20 mouse cellular contexts compared by ENCODE assay signal in genomic region chr11:110534856-110535255, GRCm38 (mm10).
DNase-seq lines count a peak whose midpoint lies in the region; ATAC-seq and TF ChIP-seq lines count a peak whose summit lies in the region.
"Had no signal": no experiment of that assay in that cellular context is flagged by ENCODE, and none has a peak within 500 bp of the region (broad histone marks: within the 10 kb centered on the region; RNA-seq: fewer than 3 reads in every experiment).

No protein-coding gene starts in this region.

- no peak for TF ChIP-seq CTCF in layer of hippocampus, adult 2 months (conservative IDR thresholded peaks at IDR 0.05)

- H3K4me3 ChIP-seq in limb, embryonic 11.5 days (ENCODE audit: low read depth, low read length): no peak overlapping the region
- H3K4me3 ChIP-seq in limb, embryonic 10.5 days: no peak overlapping the region
- no peak overlapping the region for H3K4me3 ChIP-seq in embryonic facial prominence, embryonic 14.5 days (ENCODE audit: low read depth, low read length)
- no peak overlapping the region for H3K4me3 ChIP-seq in limb, embryonic 13.5 days
- H3K4me3 ChIP-seq in midbrain, embryonic 16.5 days (ENCODE audit: low read depth, low read length): no peak overlapping the region
- no peak overlapping the region for H3K4me3 ChIP-seq in layer of hippocampus, adult 2 months
- H3K4me3 ChIP-seq: forebrain, embryonic 15.5 days; heart, adult 2 months; heart, embryonic 15.5 days; hindbrain, embryonic 10.5 days had no signal

- no peak overlapping the region for H3K4me2 ChIP-seq in limb, embryonic 11.5 days (ENCODE audit: low read depth, severe bottlenecking)
- H3K4me2 ChIP-seq in embryonic facial prominence, embryonic 14.5 days (ENCODE audit: low read depth, low read length): peak overlapping the region; percentile 37; the same call in 1 of the 2 replicates
- H3K4me2 ChIP-seq in limb, embryonic 13.5 days (replicated peaks): peak overlapping the region; percentile 38
- H3K4me2 ChIP-seq in midbrain, embryonic 16.5 days (ENCODE audit: low read length): no peak overlapping the region
- H3K4me2 ChIP-seq: forebrain, embryonic 15.5 days; heart, embryonic 11.5 days; heart, embryonic 15.5 days; hindbrain, embryonic 14.5 days had no signal

- no peak overlapping the region for H3K9ac ChIP-seq in limb, embryonic 11.5 days (ENCODE audit: low read length)
- no peak overlapping the region for H3K9ac ChIP-seq in embryonic facial prominence, embryonic 14.5 days (ENCODE audit: low read depth, low read length)
- no peak overlapping the region for H3K9ac ChIP-seq in limb, embryonic 13.5 days
- H3K9ac ChIP-seq in midbrain, embryonic 16.5 days (ENCODE audit: low read depth, low read length): no peak overlapping the region
- H3K9ac ChIP-seq: forebrain, embryonic 15.5 days; heart, embryonic 15.5 days; hindbrain, embryonic 14.5 days had no signal

- no peak for DNase-seq in limb, embryonic 11.5 days (ENCODE audit: low spot score)
- no peak for DNase-seq in limb, embryonic 10.5 days (ENCODE audit: low spot score)
- peak; percentile 83 for DNase-seq in embryonic facial prominence, embryonic 14.5 days (ENCODE audit: low spot score)
- DNase-seq in layer of hippocampus, adult 2 months (ENCODE audit: low spot score in 2 of 2): no peak
- no peak for DNase-seq in embryo, embryonic 9.5 days (ENCODE audit: extremely low spot score)
- DNase-seq: adrenal gland, adult 2 months; adrenal gland, postnatal 25 days; cerebellum, adult 18-20 months; cerebellum, adult 9-11 months; cerebellum, postnatal 36 days; gastrocnemius, postnatal 10 days; heart, adult 2 months; heart, postnatal 14 days had no signal

- no peaks in the 10 kb centered on the region for H3K27me3 ChIP-seq in limb, embryonic 11.5 days (ENCODE audit: control insufficient read depth, insufficient read depth, low read length)
- no peaks in the 10 kb centered on the region for H3K27me3 ChIP-seq in limb, embryonic 10.5 days (ENCODE audit: low read depth, poor library complexity, severe bottlenecking)
- H3K27me3 ChIP-seq in embryonic facial prominence, embryonic 14.5 days (replicated peaks; ENCODE audit: control insufficient read depth, insufficient read depth, low read length): no peaks in the 10 kb centered on the region
- H3K27me3 ChIP-seq in limb, embryonic 13.5 days: no peaks in the 10 kb centered on the region
- no peaks in the 10 kb centered on the region for H3K27me3 ChIP-seq in midbrain, embryonic 16.5 days (ENCODE audit: control insufficient read depth, insufficient read depth, low read depth, low read length)
- H3K27me3 ChIP-seq: forebrain, embryonic 15.5 days; heart, embryonic 15.5 days had no signal

- no peaks in the 10 kb centered on the region for H3K4me1 ChIP-seq in limb, embryonic 11.5 days (ENCODE audit: control insufficient read depth, insufficient read depth, low read length)
- peaks cover 10% of the 10 kb centered on the region for H3K4me1 ChIP-seq in limb, embryonic 10.5 days
- peaks cover 2% of the 10 kb centered on the region; the same call in 1 of the 2 replicates for H3K4me1 ChIP-seq in embryonic facial prominence, embryonic 14.5 days (ENCODE audit: control insufficient read depth, insufficient read depth, low read length)
- H3K4me1 ChIP-seq in limb, embryonic 13.5 days: peaks cover 16% of the 10 kb centered on the region; the same call in 1 of the 2 replicates
- no peaks in the 10 kb centered on the region for H3K4me1 ChIP-seq in midbrain, embryonic 16.5 days (ENCODE audit: control insufficient read depth, insufficient read depth, low read length)

- no peaks in the 10 kb centered on the region for H3K36me3 ChIP-seq in limb, embryonic 11.5 days (ENCODE audit: control insufficient read depth, insufficient read depth, low read length)
- no peaks in the 10 kb centered on the region for H3K36me3 ChIP-seq in limb, embryonic 10.5 days
- H3K36me3 ChIP-seq in embryonic facial prominence, embryonic 14.5 days (ENCODE audit: control insufficient read depth, insufficient read depth, low read length): no peaks in the 10 kb centered on the region
- no peaks in the 10 kb centered on the region for H3K36me3 ChIP-seq in limb, embryonic 13.5 days
- H3K36me3 ChIP-seq in midbrain, embryonic 16.5 days (ENCODE audit: control insufficient read depth, insufficient read depth, low read length): no peaks in the 10 kb centered on the region
- H3K36me3 ChIP-seq: forebrain, embryonic 15.5 days; heart, embryonic 15.5 days; hindbrain, embryonic 10.5 days had no signal

- peak; percentile 26; the same call in 1 of the 2 replicates for ATAC-seq in limb, embryonic 11.5 days (ENCODE audit: insufficient number of reproducible peaks, low FRiP score, low TSS enrichment, low read depth)
- ATAC-seq in embryonic facial prominence, embryonic 14.5 days (ENCODE audit: low read depth): peak; percentile 61
- ATAC-seq in limb, embryonic 13.5 days (ENCODE audit: low FRiP score, low read depth): peak; percentile 74
- ATAC-seq in midbrain, embryonic 16.5 days: no peak
- ATAC-seq: forebrain, embryonic 15.5 days had no signal

- no peaks in the 10 kb centered on the region for H3K9me3 ChIP-seq in limb, embryonic 11.5 days (ENCODE audit: control insufficient read depth, low read length)
- no peaks in the 10 kb centered on the region for H3K9me3 ChIP-seq in limb, embryonic 10.5 days (replicated peaks)
- H3K9me3 ChIP-seq in embryonic facial prominence, embryonic 14.5 days (ENCODE audit: control insufficient read depth, low read length): no peaks in the 10 kb centered on the region
- no peaks in the 10 kb centered on the region for H3K9me3 ChIP-seq in limb, embryonic 13.5 days
- no peaks in the 10 kb centered on the region for H3K9me3 ChIP-seq in midbrain, embryonic 16.5 days (replicated peaks; ENCODE audit: control insufficient read depth, low read length, poor library complexity, severe bottlenecking)
- H3K9me3 ChIP-seq: forebrain, embryonic 15.5 days; heart, embryonic 15.5 days; hindbrain, embryonic 10.5 days had no signal

- H3K27ac ChIP-seq in limb, embryonic 11.5 days (replicated peaks; ENCODE audit: low read depth, low read length): no peak overlapping the region
- no peak overlapping the region for H3K27ac ChIP-seq in limb, embryonic 10.5 days
- peak overlapping the region; percentile 72 for H3K27ac ChIP-seq in embryonic facial prominence, embryonic 14.5 days (replicated peaks; ENCODE audit: low read depth, low read length)
- H3K27ac ChIP-seq in limb, embryonic 13.5 days: peak overlapping the region; percentile 65; the same call in 1 of the 2 replicates
- H3K27ac ChIP-seq in midbrain, embryonic 16.5 days (ENCODE audit: low read length): no peak overlapping the region
- H3K27ac ChIP-seq in layer of hippocampus, adult 2 months: no peak overlapping the region
- H3K27ac ChIP-seq: forebrain, embryonic 15.5 days; heart, adult 2 months; heart, embryonic 15.5 days; hindbrain, embryonic 10.5 days; hindbrain, embryonic 14.5 days had no signal

- WGBS in limb, embryonic 11.5 days: 47% methylated on average over 4 of the region's 4 CpGs
- 65% methylated on average over 4 of the region's 4 CpGs for WGBS in limb, embryonic 10.5 days
- 43% methylated on average over 4 of the region's 4 CpGs for WGBS in embryonic facial prominence, embryonic 14.5 days
- WGBS in limb, embryonic 13.5 days: 19% methylated on average over 4 of the region's 4 CpGs
- 81% methylated on average over 4 of the region's 4 CpGs for WGBS in midbrain, embryonic 16.5 days

Comparison
In these comparisons a context has a peak if more than half of its experiments do, and no peak if none do; other contexts are left out.
1. H3K27ac ChIP-seq: peak in embryonic facial prominence, embryonic 14.5 days (single experiment) and limb, embryonic 13.5 days (single experiment); none in limb, embryonic 11.5 days (single experiment), limb, embryonic 10.5 days (single experiment), midbrain, embryonic 16.5 days (single experiment) and layer of hippocampus, adult 2 months (single experiment).
2. H3K4me2 ChIP-seq: peak in embryonic facial prominence, embryonic 14.5 days (single experiment) and limb, embryonic 13.5 days (single experiment); none in limb, embryonic 11.5 days (single experiment) and midbrain, embryonic 16.5 days (single experiment).